Mouse (Mus musculus): ENCODE results near the gene Lin37.

GRCm38 (mm10) chr7:30531291-30531815, 28.3 kb downstream of the Lin37 start:
- no peak for TF ChIP-seq CTCF (IDR thresholded peaks at IDR 0.05)
- TF ChIP-seq EP300 (IDR thresholded peaks at IDR 0.05; ENCODE audit: insufficient read depth, low read depth, low read length), result no peak
